Mouse (Mus musculus): ENCODE results near the gene Anapc1. TPM values are rescaled to one million over a fixed set of nuclear protein-coding genes. Genes with fewer than 3 reads are reported as not detected.
A peak's percentile ranks its signal among the peaks of the same experiment; 100 is the strongest.

Anapc1 gene
- polyA plus RNA-seq, 1 experiment from 2014 or later, result 90.0 TPM

DNA sequence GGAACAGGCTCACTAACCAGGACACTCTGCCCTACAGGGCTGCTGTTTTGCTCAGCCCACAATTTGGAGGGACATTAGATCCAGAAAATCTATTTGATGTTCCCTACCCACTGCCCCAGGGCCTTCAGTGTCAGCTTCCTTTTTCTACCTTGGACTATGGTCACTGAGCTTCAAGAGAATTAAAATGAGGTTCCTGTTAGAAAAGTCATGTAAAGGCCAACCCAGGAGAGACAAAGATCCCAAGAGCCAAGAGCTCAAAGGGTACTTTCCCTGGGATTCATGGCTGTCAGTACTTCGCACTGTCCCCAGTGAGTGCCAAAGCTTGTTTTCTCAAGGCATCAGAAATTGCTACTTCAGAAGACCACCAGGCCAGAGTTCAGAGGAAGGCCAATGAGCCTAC, 28.8 kb upstream of the Anapc1 start:
- peaks cover 4% of the 10 kb centered on the region for H3K9me3 ChIP-seq
- H3K27me3 ChIP-seq, result no peaks in the 10 kb centered on the region
- ATAC-seq (ENCODE audit: insufficient number of reproducible peaks, insufficient read depth, low FRiP score, low TSS enrichment, low read depth), result no peak
- H3K36me3 ChIP-seq, result peaks cover 35% of the 10 kb centered on the region
- WGBS, result 97% methylated on average over 1 of the region's 1 CpGs
- no peak overlapping the region for H3K4me3 ChIP-seq (replicated peaks)
- H3K27ac ChIP-seq, result peak overlapping the region; percentile 98
- H3K4me2 ChIP-seq, result no peak overlapping the region
- no peak overlapping the region for H3K9ac ChIP-seq (replicated peaks)
- peaks cover 62% of the 10 kb centered on the region for H3K4me1 ChIP-seq (replicated peaks)

GRCm38 (mm10) chr2:128714724-128715241, 27.6 kb upstream of the Anapc1 start:
- Histone ChIP-seq H3K27me3 (no peaks in the 10 kb centered on the region), H3K9ac (replicated peaks) (no peak overlapping the region), H3K27ac (peak overlapping the region; percentile 98), H3K9me3 (no peaks in the 10 kb centered on the region), H3K4me3 (replicated peaks) (0 out of 2 replicates have a peak overlapping the region, but pooled peaks have one; percentile 6), H3K36me3 (peaks cover 29% of the 10 kb centered on the region), H3K4me1 (replicated peaks) (peaks cover 74% of the 10 kb centered on the region), H3K4me2 (peak overlapping the region; percentile 48)
- 9% methylated on average over 7 of the region's 7 CpGs for WGBS
- ATAC-seq (ENCODE audit: insufficient number of reproducible peaks, insufficient read depth, low FRiP score, low TSS enrichment, low read depth), result 0 out of 2 replicates have a peak, but pooled peaks have one; percentile 17

DNA sequence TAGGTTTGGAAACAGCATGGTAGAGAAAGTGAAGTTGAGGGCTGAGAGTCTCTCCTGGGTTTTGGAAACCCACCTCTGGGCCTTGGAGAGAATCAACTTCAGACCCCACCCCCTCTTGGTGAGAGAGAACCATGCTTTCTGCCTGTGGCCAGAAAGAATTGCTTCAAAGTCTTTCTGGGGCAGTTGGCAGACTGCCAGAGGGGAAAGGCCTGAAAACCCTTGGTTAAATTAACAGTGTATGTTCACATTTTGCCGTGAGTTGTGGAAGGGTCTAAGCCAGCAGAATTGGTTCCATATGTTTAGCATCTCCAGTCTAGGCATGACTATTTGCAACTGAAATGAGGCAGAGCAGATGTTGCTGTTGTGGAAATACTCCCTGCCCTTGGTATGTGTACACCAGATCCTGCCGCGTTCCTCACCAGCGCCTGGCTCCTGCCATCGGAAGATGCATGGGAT, 26.4 kb upstream of the Anapc1 start:
- Histone ChIP-seq H3K4me3 (replicated peaks) (no peak overlapping the region), H3K4me1 (replicated peaks) (peaks cover 86% of the 10 kb centered on the region), H3K27ac (peak overlapping the region; percentile 98), H3K9me3 (no peaks in the 10 kb centered on the region), H3K27me3 (no peaks in the 10 kb centered on the region), H3K4me2 (peak overlapping the region; percentile 48), H3K9ac (replicated peaks) (no peak overlapping the region), H3K36me3 (peaks cover 17% of the 10 kb centered on the region; the same call in 1 of the 2 replicates)
- ATAC-seq (ENCODE audit: insufficient number of reproducible peaks, insufficient read depth, low FRiP score, low TSS enrichment, low read depth), result peak; percentile 85
- WGBS, result 5% methylated on average over 5 of the region's 5 CpGs

DNA sequence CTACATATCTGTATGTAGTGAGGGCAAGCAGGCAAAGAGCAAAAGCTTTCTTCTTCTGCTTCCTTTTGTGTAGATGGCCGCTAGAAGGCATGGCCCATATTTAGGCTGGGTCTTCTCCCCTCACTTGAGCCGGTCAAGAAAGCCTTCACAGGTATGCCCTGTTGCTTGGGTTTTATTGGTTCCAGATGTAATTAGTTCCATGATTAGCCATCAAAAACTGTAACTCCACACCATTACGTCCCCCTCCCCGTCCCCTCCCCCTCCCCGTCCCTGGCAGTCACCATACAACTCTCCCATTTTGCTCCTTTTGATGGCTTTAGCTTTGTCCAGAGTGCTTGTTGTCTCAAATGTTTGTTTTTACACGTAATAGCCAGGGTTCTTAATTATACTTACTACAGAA, 25.7 kb upstream of the Anapc1 start:
- H3K36me3 ChIP-seq, result peaks cover 15% of the 10 kb centered on the region; the same call in 1 of the 2 replicates
- WGBS, result 21% methylated on average over 6 of the region's 6 CpGs
- H3K4me3 ChIP-seq (replicated peaks), result no peak overlapping the region
- H3K9me3 ChIP-seq, result no peaks in the 10 kb centered on the region
- no peak for ATAC-seq (ENCODE audit: insufficient number of reproducible peaks, insufficient read depth, low FRiP score, low TSS enrichment, low read depth)
- peaks cover 88% of the 10 kb centered on the region for H3K4me1 ChIP-seq (replicated peaks)
- H3K27me3 ChIP-seq, result no peaks in the 10 kb centered on the region
- H3K27ac ChIP-seq, result peak overlapping the region; percentile 98
- no peak overlapping the region for H3K9ac ChIP-seq (replicated peaks)
- peak overlapping the region; percentile 41 for H3K4me2 ChIP-seq

DNA sequence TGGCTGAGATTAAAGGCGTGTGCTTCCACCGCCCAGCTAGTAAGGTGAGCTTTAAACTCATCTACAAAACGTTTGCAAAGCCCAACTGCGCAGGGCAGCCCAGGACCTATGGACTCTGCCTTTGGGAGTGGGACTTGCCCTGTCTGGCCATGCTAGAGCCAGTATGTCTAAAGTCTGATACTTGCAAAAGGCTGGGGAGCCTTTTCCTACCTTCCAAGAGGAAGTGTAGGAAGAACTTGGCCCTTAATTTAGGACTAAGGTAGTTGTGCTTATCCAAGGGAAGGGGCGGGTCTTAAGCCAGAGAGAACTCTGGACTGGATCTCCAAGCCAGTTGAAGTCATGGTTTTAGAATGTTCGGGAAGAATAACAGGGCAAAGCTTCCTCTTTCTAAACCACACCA, 23.4 kb upstream of the Anapc1 start:
- H3K27ac ChIP-seq, result peak overlapping the region; percentile 91
- H3K9me3 ChIP-seq, result no peaks in the 10 kb centered on the region
- WGBS, result 39% methylated on average over 6 of the region's 6 CpGs
- no peak overlapping the region for H3K4me3 ChIP-seq (replicated peaks)
- H3K4me1 ChIP-seq (replicated peaks), result peaks cover 72% of the 10 kb centered on the region
- H3K9ac ChIP-seq (replicated peaks), result no peak overlapping the region
- H3K4me2 ChIP-seq, result no peak overlapping the region
- no peak for ATAC-seq (ENCODE audit: insufficient number of reproducible peaks, insufficient read depth, low FRiP score, low TSS enrichment, low read depth)
- no peaks in the 10 kb centered on the region for H3K27me3 ChIP-seq
- H3K36me3 ChIP-seq, result peaks cover 15% of the 10 kb centered on the region; the same call in 1 of the 2 replicates

DNA sequence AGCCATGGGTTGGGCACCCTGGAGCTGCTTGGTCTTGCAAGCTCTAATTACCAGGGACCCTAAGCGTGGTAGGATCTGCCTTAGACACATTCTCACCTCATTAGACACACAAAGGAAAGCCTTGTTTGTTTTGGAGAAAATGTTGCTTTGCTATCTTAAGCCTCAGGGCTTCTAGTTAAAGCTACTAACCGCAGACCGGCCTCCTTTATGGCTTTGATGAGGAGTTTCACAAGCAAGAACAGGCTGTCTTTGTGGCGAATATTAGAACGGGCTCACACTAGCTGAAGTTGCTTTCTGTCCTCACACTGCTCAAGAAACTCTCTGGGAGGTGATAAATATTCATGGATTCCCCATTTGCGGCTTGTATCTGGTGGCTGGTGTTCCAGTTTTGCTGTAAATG, 22.1 kb upstream of the Anapc1 start:
- 7% methylated on average over 6 of the region's 6 CpGs for WGBS
- peak overlapping the region; percentile 31 for H3K4me2 ChIP-seq
- no peaks in the 10 kb centered on the region for H3K27me3 ChIP-seq
- H3K4me1 ChIP-seq (replicated peaks), result peaks cover 61% of the 10 kb centered on the region
- H3K27ac ChIP-seq, result peak overlapping the region; percentile 91
- no peak overlapping the region for H3K4me3 ChIP-seq (replicated peaks)
- peaks cover 29% of the 10 kb centered on the region; the same call in 1 of the 2 replicates for H3K36me3 ChIP-seq
- no peaks in the 10 kb centered on the region for H3K9me3 ChIP-seq
- H3K9ac ChIP-seq (replicated peaks), result no peak overlapping the region
- peak; percentile 64; the same call in 1 of the 2 replicates for ATAC-seq (ENCODE audit: insufficient number of reproducible peaks, insufficient read depth, low FRiP score, low TSS enrichment, low read depth)

- H3K36me3 ChIP-seq, result peaks cover 52% of the 10 kb centered on the region; the same call in 1 of the 2 replicates
- ATAC-seq (ENCODE audit: insufficient number of reproducible peaks, insufficient read depth, low FRiP score, low TSS enrichment, low read depth), result no peak
- no peak overlapping the region for H3K4me3 ChIP-seq (replicated peaks)
- no peaks in the 10 kb centered on the region for H3K27me3 ChIP-seq
- 95% methylated on average over 3 of the region's 3 CpGs for WGBS
- H3K9me3 ChIP-seq, result no peaks in the 10 kb centered on the region
- H3K27ac ChIP-seq, result 0 out of 2 replicates have a peak overlapping the region, but pooled peaks have one; percentile 7
- no peak overlapping the region for H3K4me2 ChIP-seq
- H3K9ac ChIP-seq (replicated peaks), result no peak overlapping the region
- H3K4me1 ChIP-seq (replicated peaks), result peaks cover 36% of the 10 kb centered on the region
These were observed 17.3 kb upstream of the Anapc1 start for GRCm38 (mm10) chr2:128704474-128704873.

GRCm38 (mm10) chr2:128699201-128699885, 12.2 kb upstream of the Anapc1 start:
- H3K27ac ChIP-seq, result peak overlapping the region; percentile 98
- H3K9ac ChIP-seq (replicated peaks), result peak overlapping the region; percentile 88
- peak; percentile 43 for ATAC-seq (ENCODE audit: insufficient number of reproducible peaks, insufficient read depth, low FRiP score, low TSS enrichment, low read depth)
- peak overlapping the region; percentile 64 for H3K4me2 ChIP-seq
- peaks cover 28% of the 10 kb centered on the region; the same call in 1 of the 2 replicates for H3K36me3 ChIP-seq
- WGBS, result under 1% methylated on average over 24 of the region's 24 CpGs
- no peaks in the 10 kb centered on the region for H3K27me3 ChIP-seq
- H3K4me1 ChIP-seq (replicated peaks), result peaks cover 24% of the 10 kb centered on the region
- peak overlapping the region; percentile 82 for H3K4me3 ChIP-seq (replicated peaks)
- H3K9me3 ChIP-seq, result no peaks in the 10 kb centered on the region

DNA sequence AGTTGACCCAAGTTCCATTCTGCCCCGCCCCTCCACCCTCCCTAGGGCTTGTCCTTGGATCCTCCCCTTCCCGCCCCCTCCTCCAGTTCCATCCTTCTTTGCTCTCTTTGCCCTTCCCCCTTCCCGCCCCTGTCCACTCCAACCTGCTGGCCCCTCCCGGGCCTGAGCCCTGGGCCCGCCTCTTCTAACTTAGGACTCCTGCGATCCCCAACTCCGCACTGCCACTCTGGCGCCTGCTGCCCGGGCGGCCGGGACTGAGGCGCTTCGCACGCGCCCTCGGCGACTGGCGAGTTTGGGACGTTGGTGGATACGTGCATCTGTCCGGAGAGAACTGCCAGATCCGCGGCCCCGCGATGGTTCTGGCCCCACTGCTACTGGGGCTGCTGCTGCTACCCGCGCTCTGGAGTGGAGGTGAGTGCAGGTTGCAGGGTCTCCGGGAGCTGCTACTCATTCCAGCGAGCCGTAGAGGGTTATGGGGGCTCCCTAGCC, 11.5 kb upstream of the Anapc1 start, which contains the start of gene Mertk:
Mertk (plus strand) TSS at position 264 of the 489 bp plus-strand sequence.
- H3K9ac ChIP-seq (replicated peaks), result peak within 1 kb of the TSS; percentile 88
- H3K27me3 ChIP-seq, result no peaks in the 10 kb centered on the region
- under 1% methylated on average over 30 of the region's 30 CpGs for WGBS
- peak within 1 kb of the TSS; percentile 98 for H3K27ac ChIP-seq
- H3K4me2 ChIP-seq, result peak within 1 kb of the TSS; percentile 64
- peaks cover 21% of the 10 kb centered on the region for H3K4me1 ChIP-seq (replicated peaks)
- peak; percentile 92 for ATAC-seq (ENCODE audit: insufficient number of reproducible peaks, insufficient read depth, low FRiP score, low TSS enrichment, low read depth)
- H3K36me3 ChIP-seq, result peaks cover 24% of the 10 kb centered on the region; the same call in 1 of the 2 replicates
- no peaks in the 10 kb centered on the region for H3K9me3 ChIP-seq
- H3K4me3 ChIP-seq (replicated peaks), result peak within 1 kb of the TSS; percentile 82

- H3K4me1 ChIP-seq (replicated peaks), result peaks cover 21% of the 10 kb centered on the region
- peak overlapping the region; percentile 64 for H3K4me2 ChIP-seq
- H3K27me3 ChIP-seq, result no peaks in the 10 kb centered on the region
- no peaks in the 10 kb centered on the region for H3K9me3 ChIP-seq
- peak overlapping the region; percentile 62 for H3K9ac ChIP-seq (replicated peaks)
- peak overlapping the region; percentile 82 for H3K4me3 ChIP-seq (replicated peaks)
- H3K27ac ChIP-seq, result peak overlapping the region; percentile 98
- WGBS, result under 1% methylated on average over 14 of the region's 14 CpGs
- peak; percentile 83 for ATAC-seq (ENCODE audit: insufficient number of reproducible peaks, insufficient read depth, low FRiP score, low TSS enrichment, low read depth)
- peaks cover 18% of the 10 kb centered on the region; the same call in 1 of the 2 replicates for H3K36me3 ChIP-seq
These were observed 11.0 kb upstream of the Anapc1 start for GRCm38 (mm10) chr2:128698140-128698692.

DNA sequence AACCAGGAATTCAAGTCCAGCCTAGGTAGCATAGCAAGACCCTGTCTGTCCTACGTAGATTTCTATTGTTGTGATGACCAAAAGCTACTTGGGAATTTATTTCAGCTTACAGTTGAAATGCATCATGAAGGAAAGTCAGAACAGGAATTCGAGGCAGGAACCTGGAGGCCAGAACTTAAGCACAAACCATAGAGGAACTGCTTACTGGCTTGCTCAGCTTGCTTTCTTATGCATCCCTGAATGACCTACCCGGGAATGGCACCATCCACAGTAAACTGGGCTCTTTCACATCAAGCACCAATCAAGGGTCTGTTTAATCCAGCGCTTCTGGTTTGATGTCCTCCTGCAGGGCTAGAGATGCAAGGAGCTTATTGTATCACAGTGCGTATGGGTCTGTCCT, 10.4 kb upstream of the Anapc1 start:
- peak overlapping the region; percentile 27; the same call in 1 of the 2 replicates for H3K9ac ChIP-seq (replicated peaks)
- H3K36me3 ChIP-seq, result peaks cover 12% of the 10 kb centered on the region; the same call in 1 of the 2 replicates
- 54% methylated on average over 5 of the region's 5 CpGs for WGBS
- 0 out of 2 replicates have a peak overlapping the region, but pooled peaks have one; percentile 82 for H3K4me3 ChIP-seq (replicated peaks)
- peak overlapping the region; percentile 98; the same call in 1 of the 2 replicates for H3K27ac ChIP-seq
- H3K4me1 ChIP-seq (replicated peaks), result peaks cover 18% of the 10 kb centered on the region
- peak overlapping the region; percentile 64 for H3K4me2 ChIP-seq
- no peaks in the 10 kb centered on the region for H3K27me3 ChIP-seq
- ATAC-seq (ENCODE audit: insufficient number of reproducible peaks, insufficient read depth, low FRiP score, low TSS enrichment, low read depth), result no peak
- H3K9me3 ChIP-seq, result no peaks in the 10 kb centered on the region

All from limb, embryonic 12.5 days (tissue).